Mouse (Mus musculus) kidney, adult 18-20 months (tissue): ENCODE results near the gene Cped1.
"Not testable (repeated sequence)": the region's sequence is repeated elsewhere in the genome, so short reads cannot be mapped to it uniquely, and the experiment has no call there.

ENCODE experiments used
- DNase-seq: peaks from one replicate; pipeline ENCODE4 v3.0.0; 2021

The Cped1 gene

DNA sequence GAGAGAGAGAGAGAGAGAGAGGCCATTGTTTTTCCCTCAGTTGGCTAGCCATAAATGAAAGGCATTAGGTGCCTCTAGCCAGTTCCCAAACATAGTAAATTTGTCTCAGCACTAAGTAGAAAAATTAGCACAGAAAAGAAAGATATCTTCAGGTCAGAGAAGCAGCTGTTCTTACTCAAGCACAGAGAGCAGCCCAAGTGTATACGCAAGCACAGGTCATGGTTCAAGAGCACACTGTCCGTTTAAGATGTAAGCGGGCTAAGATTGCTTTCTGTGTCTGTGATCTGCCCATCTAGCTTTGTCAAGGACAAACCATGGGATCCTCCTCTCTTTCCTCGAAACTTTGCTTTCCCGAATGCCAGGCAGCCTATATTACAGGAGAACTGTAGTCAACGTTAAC is 249.4 kb downstream of the Cped1 start:
- no peak for DNase-seq

DNA sequence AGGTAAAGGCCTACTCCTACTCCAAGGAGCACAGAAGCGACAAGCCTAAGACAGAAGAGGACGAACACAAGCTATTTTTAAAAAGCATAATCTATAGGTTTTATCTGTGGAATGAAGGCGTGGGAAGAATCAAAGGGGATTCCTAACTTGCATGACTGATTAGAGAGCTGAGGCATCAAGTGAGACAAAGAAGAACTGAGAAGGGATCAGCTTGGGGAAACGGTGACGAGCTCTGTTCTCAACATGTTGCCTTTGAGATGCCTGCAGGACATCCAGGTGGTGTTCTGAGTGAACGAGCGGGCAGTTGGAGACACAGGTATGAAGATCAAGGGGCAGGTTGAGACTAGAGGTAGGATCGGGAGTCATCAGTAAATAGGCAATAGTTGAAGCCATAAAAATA is 257.6 kb downstream of the Cped1 start:
- no peak for DNase-seq

DNA sequence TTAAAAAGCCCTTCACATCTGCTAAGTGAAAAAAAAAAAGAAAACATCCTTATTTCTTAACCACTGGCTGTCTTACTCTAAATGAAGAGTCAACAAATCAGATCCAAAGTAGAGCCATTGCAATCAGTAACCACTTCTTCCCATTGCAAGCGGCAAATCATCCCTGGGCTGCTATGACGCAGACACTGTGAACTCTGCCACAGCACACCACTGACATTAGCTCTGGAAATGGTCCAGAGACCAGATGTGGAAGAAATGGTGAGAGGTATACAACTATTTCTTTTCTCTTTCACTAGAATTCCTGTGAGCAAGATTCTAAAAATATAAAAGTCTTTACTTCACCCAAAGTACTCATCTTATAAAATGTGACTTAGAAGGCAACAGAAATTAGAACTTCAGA is 261.0 kb downstream of the Cped1 start:
- DNase-seq: no peak

DNA sequence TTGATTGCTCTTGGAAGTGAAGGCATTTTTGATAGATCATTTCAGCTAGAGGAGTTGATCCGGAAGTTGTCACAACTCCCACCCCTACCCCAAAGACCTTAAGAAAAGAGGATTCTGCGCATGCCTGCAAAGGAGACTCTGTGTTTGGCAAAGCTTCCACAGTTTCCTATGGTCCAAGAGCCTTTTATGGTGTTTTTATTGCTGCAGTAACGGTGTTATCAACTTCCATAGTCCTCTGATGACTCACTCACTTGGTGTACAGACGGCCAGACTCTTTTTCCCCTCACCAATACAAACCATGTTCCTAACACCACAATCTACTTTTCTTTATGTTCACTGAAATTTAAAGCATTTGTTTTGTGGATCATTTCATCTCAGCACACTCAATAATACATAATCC is 273.1 kb downstream of the Cped1 start:
- no peak for DNase-seq

DNA sequence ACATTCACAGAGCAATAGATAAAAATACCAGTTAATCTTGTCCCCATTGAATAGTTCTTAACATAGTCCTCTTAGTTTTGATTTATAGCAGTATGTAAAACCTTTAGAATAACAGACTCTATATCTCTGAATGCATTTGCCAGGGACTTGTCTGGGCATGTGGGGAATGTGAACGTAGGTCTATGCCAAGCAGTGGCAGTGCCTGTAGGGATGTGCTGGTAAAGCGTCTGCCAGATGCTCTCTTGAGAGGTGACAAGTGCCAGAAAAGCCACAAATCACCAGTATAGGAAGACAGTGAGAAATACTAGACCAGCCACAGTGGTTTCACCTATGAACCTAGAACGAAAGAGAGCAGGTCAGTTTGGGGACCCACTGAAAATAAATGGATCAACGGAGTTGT is 276.8 kb downstream of the Cped1 start:
- no peak for DNase-seq

DNA sequence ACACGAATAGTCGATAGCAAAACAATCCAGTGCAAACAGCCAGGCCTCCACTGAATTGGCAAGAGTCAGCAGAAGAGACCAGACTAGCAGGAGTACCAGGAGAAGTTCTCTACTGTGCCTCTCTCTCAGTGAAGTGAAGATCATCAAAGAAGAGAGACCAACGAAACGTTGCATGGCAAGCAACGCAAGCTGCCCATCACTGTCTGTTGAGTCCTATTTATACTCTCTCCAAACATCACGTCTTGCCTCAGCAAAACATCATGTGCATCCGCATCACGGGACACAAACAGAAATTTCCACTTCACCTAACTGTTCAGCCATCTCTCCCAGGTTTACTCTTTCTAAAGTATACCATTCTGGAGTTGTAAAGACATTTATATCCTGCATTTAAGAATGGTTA is 278.4 kb downstream of the Cped1 start:
- not testable (repeated sequence) for DNase-seq

DNA sequence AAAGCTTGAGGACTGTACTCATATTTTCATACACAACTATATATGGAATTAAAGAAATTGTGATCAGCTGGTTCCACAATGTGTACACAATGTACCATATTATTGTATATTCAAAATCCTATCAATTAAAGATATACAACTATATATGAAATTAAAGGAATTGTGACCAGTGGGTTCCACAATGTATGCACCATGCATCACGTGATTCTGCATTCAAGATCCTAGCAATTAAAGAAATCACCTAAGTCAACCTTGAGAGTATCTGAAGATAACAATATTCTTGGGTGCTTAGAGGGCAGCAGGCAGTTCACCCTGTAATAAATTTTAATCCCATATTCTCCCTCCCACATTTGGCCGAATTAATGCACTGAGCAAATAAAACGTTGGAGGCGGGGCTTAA is 280.3 kb downstream of the Cped1 start:
- no peak for DNase-seq

DNA sequence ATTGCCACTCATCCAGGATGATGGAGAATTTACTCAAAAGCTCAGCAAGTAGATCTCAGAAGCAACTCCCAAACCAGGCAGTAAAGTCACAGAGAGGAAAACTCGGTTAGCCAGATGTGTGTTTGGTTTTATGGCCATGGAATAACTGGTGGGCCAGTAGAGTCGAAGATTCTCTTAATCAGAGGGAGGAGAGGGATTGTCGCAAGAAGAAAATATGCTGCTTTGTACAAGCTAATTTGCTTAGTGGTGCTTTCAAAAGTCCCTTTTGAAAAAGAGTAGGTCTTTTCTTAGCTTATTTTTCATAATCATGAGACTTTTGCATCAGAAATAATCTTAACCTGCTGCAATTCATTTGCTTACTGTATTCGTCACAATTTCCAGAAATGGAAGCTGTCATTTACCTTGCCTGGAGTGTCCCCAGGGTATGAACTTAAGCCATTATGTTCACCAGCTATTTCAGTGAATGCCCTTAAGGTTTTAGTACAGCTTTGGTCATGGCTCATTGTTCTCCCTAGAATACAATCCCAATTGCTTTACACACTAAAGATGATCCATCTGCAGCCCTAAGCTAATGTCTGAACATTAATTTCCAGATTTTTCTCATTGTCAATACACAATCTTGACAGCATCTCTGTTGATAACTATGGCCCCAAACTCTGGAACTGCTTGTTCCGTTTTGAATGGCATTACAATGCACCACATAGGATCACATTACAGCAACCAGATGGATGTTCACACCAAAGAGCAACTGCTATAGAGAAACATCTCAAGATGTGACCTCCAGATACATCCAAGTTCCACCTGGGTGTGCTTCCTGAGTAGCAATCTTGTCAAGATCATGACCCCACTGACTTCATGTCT is 282.3 kb downstream of the Cped1 start:
- no peak for DNase-seq

DNA sequence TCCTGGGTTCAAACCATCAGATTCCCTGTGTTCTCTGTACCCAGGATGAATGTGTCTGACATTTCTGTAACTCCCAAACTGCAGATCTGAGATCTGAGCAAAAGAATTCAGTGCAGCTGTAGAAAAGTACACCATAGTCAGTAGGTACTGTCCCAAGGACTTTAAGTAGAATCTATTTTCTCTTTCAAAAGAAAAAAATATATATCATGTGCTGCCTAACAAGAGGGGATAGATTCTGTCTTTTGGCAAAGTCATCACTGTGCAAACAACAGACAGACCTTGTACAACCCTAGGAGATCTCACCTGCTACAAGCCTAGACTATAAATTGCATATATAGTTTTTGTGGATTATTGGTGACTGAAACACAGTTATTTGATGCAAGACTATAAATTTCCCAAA is 283.0 kb downstream of the Cped1 start:
- DNase-seq: no peak

DNA sequence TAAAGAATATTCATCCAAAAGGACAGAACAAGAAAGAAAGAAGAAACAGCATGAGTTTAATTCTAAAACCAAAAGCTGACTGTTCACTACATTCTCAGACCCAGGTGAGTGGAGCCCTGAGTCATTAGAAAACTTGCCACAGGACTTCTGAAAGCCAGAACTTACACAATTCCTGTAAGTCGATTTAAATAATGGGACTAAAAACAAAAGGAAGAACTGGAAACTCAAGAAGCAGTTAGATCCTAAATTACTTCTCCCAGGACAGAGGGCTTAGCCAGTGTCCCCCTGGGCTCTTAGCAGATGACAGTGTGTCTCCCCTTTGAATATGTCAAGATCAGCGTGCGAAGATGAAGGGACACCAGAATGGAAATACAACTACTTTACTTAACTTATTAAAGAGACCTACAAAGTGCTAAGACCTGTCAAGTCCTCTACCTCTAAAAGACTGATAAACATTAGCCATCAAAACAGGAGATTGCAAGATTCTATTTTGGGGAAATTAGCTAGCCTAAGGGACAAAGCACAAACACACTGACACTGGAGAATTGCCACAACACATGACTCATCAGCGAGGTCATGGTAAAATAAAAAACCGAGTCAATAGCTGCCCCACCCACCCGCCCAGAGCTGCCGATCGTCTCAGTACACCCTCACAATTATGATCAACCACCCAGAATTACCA is 284.3 kb downstream of the Cped1 start:
- DNase-seq: no peak

DNA sequence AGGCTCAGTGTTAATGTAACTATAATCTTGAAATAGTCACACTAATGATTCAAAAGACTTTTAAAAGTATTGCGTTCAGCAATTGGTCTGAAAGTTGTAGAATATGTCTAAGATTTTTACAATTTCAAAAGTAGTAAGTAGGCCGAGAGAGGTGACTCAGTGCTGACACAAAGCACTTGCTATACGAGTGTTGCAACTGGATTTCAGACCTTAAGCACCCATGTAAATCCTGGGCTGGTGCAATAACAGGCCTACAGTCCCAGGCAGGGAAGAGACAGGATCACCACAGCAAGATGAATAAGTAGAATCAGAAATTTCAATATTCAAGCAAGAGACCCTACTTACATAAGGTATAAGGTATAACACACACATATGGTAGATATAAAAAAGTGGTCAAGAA is 292.2 kb downstream of the Cped1 start:
- DNase-seq: no peak

DNA sequence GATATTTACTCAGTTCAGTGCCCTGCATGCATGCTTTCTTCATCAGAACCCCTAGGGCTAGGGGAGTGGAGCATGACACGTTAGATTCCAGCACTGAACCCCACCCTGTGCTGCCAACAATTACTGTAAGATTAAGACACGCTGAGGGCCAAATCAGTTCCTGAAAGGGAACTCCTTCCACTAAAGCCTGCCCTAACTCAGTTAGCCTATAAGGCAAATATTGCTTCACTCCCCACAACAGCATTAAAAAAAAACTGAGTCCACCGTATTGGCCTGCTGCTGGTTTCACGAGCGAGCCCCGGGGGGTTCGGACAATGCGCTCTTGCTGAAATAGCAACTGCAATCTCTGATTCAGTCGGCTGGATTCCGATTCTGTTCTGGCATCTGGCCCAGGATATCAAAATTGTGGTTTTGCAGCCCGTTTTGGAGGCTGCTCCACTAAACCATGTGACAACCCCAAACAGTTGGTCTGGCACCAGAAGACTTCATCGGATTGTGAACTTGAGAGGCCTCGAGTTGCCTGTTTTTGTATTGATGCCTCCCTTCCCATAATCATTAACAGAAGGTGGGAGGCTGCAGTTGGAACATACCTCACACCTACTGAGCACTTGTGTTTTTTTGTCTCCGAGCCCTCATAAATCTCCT is 294.6 kb downstream of the Cped1 start:
- no peak for DNase-seq

DNA sequence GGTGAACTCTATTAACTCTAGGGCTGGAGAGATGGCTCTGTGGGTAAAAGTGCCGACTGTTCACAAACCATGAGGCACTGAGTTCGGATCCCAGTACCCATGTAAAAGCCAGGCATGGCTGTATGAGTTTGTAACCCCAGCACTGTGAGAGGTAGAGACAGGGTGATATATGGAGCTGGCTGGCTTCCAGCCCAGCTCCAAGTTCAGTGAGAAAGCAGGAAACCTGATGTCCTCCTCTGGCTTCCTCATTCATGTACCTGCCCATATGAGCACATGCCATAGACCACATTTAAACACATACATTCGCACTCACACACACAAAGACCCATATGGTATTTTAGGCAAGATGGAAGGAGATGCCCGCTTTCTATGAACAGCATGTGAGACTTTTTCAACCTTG is 296.7 kb downstream of the Cped1 start:
- DNase-seq: no peak

DNA sequence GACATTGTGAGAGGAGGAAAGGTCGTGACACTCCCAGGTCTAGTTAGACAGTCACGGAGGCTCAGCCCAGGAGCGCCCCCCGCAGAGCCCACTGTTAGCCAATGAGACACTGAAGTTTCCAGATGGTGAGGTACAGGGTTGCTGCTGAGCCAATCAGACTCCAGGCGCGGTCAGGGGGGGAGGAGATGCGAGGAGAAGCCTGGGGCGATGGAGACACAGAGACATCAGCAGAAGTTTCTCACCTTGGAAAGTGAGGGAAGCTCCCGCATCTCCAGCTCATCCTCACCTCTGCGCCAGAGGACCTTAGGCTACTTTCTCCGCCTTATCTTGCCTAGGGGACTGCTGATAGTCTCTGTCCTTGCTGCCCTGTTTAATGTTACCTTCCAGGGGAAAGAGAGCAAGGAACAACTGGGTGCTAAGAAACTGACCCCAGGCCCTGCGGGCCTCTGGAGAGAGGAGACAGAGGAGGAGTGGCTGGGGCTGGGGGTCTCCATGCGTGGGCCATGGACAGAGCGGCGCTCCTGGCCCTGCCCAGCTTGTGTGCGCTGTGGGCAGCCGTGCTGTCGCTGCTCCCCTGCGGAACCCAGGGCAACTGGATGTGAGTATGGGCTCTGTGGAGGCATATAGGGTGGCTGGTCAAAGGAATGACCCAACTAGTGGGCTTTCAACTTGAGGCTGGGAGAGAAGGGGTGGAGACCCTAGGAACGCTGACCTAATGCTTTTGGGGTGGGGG is 302.5 kb downstream of the Cped1 start, which contains the start of gene Wnt16:
Wnt16 (plus strand) TSS at position 224 of the 733 bp plus-strand sequence.
- DNase-seq: no peak

DNA sequence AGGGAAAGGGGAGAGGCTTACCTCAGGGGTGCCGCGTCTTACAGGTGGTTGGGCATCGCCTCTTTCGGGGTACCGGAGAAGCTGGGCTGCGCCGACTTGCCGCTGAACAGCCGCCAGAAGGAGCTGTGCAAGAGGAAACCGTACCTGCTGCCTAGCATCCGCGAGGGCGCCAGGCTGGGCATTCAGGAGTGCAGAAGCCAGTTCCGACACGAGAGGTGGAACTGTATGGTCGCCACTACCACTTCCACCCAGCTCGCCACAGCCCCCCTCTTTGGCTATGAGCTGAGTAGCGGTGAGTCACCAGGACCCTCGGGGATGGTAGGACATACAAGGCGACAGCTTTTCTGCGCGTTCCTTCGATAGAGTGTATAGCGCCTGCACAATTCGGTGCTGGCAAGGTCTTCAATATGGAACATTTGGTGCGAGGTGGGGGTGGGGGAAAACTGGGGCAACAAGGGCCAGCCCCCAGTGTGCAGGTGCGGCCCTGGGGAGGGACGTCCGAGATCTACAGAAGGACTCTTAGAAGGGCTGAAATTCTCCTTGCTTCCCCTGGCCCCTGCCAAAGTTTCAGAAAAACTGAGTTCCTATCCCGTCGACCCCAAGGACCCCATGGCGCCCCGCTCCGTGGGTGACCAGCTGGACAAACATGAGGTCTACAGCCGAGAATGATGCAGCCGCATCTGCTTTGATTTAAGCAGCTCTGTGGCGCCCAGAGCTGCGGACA is 303.2 kb downstream of the Cped1 start:
- no peak for DNase-seq

DNA sequence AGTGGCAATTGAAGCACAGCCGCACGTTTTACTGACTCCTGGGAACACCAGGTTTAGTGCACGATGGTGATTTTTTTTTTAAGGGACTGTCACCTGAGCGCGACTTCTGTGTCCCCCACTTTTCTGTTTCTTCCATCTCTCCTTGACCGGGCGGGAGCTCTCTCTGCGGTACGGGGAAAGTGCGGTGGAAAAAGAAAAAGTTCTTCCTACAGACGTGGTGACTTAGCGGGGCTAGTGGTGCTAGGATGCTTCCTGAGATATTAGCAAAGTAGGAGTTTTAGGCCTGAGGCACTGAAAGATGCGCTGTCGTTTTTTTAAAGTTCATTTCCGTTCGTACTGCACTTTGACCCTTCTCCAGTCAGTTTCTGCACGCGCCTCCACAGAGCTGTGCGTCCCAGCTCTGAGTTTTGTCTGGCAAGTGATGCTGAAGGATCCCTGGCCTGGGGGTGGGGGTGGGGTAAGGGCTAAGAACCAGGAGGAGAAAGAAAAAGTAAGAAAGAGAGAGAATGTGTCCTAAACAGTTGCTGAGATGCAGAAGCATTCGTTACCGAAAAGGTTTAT is 303.8 kb downstream of the Cped1 start:
- DNase-seq: no peak

DNA sequence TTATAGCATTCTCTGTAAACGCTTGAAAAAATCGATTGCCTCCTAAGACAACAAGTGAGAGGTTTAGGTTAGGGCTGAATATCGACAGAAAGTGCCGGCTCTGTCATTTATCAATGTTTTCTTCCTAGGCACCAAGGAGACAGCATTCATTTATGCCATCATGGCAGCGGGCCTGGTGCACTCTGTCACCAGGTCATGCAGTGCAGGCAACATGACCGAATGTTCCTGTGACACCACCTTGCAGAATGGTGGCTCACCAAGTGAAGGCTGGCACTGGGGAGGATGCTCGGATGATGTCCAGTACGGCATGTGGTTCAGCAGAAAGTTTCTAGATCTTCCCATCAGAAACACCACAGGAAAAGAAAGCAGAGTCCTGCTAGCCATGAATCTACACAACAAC is 305.1 kb downstream of the Cped1 start:
- no peak for DNase-seq

DNA sequence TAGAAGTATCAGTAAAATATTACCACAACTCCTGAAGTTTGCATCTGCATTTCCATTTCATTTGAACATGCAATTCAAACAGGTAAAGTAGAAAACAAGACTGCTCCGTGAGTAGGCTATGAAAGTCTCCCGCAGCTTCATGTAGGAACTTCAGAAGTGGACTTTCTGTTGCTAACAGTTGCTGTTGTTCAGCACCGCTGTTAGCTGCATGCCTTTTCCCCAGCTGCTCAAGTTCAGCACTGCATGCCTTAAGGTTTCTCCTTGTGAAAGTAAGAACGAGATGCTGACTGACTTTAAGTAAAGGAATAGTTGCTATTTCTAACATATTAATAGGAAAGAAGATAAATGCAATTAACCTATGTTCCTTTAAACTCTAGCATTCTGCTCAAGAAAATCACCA is 306.3 kb downstream of the Cped1 start:
- no peak for DNase-seq

DNA sequence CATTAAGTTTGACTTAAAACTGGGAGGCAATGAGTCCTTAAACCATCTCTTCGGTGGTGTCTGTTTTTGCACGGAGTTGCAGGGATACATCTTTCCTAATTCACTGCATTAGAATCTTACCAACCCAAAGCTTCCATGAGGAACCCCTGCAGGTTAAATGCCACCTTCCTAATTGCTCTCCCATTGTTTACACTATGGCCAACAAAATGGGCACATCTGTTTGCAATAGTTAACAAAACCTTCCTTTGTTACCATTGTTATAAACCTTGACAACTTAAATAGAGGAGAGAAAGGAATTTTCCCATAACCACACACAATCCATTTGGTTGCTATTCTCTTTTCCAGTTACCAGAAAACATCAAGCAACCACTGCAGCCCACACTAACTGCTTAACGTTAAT is 308.2 kb downstream of the Cped1 start:
- no peak for DNase-seq

DNA sequence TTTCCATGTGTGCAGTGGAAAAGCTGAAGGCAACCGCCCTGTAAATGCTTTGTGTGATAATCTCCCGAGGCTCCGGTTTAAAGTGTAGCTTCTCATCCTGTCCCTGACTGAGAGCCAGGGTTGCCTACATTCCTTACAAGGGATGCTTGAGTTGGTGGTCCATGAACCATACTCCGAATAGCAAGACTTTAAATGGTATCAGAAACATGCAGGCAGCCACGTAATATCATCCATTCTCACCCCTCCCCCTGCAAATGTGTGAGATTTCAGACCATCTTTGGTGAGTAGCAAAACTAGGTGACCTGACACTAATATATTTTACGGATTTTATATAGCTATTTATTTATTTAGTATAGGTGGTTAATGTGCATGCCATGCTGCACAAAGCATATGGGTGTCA is 311.3 kb downstream of the Cped1 start:
- DNase-seq: no peak

DNA sequence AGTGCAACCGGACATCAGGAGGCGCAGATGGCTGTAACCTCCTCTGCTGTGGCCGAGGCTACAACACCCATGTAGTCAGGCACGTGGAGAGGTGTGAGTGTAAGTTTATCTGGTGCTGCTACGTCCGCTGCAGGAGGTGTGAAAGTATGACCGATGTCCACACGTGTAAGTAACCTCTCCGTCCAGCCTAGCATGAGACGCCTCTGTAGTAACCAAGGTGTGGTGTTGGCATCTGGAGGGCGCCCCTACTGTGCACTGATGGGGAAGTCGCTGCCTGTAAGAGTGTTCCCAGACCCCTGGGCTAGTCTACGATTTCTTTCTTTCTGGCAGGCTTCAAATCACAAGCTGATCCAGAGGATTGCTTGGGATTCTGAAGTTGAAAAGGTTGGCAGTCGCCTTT is 312.3 kb downstream of the Cped1 start:
- no peak for DNase-seq
